Mouse (Mus musculus) spleen, adult 12 weeks (tissue): ENCODE data around the gene Scml4.

Experiments
- DNase-seq: peaks from one replicate; pipeline ENCODE4 v3.0.0; 2022; ENCODE audit warnings: low spot score

Gene Scml4

DNA sequence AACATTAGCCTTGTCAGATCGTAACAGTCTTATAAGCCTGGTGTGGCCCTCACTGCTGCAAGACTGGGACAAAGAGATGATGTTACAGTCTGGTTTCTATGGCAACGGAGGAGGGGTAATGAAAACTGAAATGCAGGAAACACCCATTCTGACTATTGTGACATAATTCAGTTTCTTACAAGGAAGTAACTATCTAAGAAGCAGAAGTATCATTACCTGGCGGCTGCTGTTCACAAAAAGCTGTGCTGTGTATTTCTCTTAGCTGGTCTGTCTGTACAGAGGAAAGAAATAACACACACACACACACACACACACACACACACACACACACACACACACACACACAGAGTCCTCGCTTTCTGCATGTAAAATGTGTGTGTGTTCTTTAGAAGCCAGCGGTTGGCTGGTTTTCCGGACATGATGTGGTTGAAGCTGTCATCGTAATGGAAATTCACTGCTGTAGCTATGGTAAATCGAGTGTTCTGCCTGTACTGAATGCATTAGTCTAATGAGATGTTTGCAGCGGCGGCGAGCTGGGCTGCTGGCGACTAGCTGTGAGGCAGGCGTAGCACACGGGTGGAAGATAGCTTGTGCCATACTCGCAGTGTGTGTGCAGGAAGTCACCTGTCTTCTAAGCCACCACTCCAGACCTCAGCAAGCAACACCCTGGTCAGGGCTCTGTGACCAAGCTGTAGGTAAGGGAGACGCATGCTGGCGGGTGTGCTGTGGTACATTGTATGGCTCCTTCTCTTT lies at the start of gene Scml4:
Gene Scml4, plus strand, starts transcription at position 212 of the 753 bp plus-strand sequence.
- DNase-seq = peak; percentile 48

DNA sequence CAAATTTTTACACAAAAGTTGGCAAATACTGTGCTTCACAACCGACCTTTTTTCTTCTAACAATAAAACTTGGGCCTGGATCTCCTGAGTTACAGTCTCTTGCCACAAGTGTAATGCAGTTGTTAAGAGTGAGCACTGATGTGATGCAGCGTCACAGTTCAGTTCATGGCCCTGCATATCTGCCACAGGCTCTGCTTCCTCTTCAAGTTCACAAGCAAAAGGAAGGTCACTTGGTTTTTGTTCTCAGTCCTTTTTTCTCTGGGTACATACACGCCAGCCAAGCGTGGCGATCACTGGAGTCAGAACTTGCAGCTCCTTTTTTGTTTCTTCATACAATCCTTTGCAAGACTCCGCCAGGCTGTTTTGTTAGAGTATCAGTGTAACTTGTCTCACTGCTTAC lies 34.2 kb upstream of the Scml4 start:
- no peak for DNase-seq

DNA sequence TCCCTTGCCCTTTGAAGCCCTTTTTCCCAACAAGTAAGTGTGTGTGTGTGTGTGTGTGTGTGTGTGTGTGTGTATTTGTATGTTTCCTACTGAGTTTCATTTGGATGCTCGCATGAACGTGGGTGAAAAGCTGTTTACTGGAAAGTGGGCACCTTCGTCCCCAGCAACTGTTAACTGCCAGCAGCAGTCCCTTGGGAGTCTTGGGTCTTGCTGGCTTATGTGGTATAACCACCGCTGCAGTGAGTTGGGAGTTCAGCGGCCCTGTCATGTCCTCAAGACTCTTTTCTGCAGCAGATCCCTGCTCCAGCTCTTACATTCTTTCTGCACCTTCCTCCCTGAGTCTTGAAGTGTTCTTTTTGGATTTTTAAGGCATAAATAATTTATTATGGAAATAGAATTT lies 33.0 kb upstream of the Scml4 start:
- DNase-seq = no peak

DNA sequence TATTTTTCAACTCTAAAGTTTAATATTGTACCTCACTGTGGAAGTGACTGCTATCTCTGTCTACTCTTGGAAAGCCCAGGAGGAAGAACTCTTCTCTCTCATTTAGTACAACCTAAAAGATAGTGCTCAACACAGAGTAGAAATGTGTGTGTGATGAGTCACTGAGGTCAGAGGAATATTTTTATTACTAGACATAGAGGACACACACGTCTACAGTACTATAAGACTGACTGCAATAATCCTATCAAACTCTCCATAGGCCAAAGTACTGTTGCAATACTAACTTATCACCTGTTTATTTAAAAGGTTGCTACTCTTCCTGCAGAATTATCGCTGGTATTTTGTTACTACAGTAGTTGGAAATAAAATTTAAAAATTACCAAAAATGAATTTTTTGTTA lies 30.2 kb upstream of the Scml4 start:
- DNase-seq = no peak

DNA sequence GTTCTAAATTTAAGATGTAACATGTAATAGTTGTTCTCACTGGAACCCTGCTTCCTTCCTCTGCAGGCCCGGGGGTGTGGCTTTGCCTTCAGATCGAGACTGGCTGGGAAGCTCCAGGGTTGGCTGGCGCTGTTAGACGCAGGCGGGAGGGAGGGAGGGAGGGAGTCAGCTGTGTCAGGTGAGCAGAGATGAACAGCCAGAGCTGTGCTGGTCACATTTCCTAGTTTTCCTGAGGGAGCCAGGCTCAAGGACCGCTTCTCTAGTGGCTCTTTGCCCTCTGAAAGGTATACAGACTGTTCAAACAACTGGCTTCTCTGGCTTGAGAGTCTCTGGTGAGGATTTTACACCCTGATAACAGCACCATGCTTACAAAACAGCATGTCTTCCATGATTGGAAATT lies 29.8 kb upstream of the Scml4 start:
- no peak for DNase-seq

DNA sequence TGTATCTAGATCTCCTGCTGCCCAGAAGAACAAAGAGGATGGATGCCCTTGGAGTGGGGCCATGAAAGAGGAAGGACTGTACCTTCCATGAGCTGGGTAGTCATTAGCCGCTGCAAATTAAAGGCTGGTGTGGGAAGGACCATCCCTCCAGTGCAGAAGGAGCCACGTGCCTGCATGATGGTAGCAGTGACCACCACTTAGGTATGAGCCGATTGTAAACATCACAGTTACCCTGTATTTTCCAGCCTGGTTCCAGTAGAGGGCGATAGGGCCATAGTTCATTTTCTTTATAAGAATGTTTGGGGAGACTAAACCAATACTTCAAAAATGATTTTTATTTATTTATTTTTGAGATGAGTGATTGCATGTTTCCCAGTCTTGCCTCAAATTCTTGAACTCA lies 27.5 kb upstream of the Scml4 start:
- no peak for DNase-seq

DNA sequence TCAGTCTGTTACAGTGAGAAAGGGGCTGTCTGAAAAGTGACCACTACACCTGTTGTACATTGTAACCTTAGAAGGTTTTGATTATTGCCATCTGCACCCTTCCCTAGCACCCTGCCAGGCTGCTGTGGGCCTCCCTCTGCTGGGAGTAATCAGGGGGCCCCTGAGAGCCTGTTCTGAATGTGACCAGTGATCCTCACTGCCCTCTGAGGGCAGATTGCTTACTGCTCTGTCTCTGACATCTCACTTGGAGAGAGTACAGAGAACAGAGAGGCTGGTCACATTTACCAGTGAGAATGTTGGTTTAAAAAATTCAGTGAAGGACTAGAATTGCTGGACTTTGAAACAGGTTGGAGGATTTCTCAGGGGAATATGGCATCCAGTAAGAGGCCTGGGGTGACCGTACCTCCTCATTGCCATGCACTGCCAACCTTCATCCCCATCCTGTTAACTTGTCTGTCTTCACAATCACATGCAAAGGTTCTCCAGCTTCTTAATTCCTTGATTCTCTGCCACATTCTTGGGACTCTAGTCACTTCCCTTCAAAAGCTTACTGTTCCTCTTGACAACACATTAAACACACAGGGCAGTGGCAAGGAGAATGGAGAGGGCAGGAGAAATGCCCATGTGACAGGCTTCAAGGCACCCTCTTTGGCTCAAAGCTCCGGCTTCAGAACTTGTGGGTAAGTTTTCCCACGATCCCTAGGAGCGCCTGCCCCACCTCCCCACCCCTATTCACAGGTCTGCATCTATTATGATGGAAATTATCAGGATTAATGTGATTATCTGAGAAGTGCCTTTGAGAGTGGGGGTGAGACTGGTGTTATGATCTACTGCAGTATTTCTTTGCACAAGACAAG lies 26.1 kb upstream of the Scml4 start:
- DNase-seq = no peak

DNA sequence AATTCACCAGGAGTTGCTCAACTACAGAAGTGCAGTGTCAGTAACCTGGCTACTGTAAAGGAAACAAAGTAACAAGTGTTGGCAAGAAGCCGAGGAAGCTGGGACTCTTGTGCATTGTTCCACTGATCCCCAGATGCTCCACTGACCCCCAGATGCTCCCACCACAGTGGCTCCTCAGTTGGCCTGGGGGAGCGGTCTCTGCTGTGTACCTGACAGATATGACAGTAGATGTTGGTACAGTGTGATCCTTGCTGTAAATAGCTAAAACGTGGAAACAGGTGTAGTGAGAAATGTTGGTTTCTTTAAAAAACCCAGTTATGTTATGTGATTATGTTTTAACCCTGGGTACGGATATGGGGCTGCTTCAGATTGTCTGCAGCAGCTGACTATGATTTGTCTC lies 22.1 kb upstream of the Scml4 start:
- DNase-seq = no peak

DNA sequence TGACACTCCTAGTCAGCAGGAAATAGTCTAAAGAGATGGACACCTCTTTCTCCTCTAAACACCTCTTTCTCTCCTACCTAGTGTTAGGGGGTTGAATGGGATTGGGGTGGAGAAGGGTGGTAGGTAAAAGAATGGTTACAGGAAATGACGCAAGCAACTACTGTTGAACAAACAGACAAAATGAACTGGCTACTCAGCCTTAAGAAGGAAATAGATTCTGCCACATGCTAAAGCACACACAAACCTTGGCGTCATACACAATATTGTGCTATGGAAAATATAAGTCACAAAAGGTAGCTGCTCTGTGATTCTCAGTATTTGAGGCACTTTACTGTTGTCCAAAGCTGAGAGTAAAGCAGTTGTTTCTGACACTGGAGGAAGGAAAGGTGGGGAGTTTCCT lies 21.4 kb upstream of the Scml4 start:
- no peak for DNase-seq

DNA sequence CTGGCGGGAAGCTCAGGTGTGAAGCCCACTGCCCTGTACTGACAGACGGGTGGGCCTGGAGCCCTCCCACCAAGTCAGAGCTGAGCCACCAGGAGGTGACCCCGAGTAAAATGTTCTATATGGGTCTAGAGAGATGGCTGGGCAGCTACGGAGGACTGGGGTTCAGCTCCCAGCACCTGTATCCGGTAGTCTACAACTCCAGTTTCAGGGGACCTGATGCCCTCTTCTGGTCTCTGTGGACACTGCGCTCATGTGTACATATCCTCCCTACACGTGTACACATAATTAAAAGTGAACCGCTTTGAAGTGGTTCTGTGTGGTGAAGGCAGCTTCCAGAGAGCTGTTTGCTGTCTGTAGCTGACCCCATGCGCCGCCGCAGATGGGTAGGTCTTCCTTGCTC lies 20.1 kb upstream of the Scml4 start:
- DNase-seq = no peak

DNA sequence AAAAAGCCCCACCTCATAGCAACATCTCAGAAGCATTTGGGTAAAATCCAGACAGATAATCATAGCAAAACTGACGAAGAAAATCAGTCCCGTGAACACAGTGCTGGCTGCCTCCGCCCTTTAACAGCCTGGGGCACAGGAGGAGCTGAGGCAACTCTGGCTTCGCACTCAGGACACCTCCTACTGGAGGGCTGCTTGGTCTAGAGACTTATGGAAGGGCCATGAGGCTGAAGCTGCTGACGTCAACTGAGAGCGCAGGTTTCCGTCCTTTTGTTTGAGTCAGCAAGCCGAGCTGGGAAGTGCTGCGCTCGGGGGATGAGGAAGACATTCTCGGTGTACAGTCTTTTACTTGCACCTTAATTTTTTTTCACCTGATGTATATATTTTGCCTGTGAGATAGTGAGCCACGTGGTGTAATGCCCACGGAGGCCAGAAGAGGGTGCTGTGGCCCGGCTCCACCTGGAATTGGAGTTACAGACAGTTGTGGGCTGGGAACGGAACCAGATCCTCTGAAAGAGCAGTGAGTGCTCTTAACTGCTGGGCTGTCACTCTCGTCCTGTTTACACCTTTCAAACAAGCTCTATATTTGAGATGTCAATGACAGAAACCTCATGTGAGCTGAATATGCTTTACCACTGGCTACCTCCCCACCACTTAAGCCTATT lies 18.5 kb upstream of the Scml4 start:
- no peak for DNase-seq

DNA sequence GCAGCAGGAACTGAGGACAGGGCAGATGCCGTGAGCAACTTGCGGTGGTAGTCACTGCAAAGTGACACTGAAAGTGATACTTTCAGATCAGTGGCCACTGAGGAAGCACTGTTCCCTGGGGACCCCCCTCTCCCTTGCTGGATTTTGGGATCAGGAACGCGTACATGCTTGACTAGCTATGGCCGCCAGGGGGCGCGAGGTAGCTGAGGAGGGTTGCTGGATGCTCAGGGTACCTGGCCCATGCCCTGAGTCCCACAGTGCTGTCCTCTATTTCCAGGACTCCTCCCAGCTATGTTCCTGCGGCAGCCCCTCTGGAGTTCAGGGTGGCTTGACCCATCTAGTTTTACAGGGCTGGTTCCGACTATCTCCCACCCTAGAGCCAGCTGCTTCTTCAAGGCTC lies 17.8 kb upstream of the Scml4 start:
- DNase-seq = peak; percentile 52

DNA sequence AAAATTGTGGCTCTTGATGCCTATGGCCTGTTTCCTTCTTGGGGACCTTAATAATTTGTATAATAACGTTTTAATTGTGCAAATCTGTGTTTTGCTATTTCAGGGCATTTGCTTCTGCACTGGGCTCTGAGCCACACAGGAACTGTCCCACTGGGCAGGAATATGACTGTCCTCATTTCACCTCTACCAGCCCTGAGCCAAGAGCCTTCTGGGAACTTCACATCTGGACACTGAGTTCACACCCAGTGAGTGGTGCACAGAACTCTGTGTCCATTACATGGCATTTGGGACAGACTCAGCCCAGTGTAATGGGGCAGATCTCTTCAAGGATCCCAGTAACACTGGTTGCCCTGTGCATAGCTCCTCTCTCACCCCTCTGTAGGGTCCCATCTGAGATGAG lies 16.8 kb upstream of the Scml4 start:
- no peak for DNase-seq

DNA sequence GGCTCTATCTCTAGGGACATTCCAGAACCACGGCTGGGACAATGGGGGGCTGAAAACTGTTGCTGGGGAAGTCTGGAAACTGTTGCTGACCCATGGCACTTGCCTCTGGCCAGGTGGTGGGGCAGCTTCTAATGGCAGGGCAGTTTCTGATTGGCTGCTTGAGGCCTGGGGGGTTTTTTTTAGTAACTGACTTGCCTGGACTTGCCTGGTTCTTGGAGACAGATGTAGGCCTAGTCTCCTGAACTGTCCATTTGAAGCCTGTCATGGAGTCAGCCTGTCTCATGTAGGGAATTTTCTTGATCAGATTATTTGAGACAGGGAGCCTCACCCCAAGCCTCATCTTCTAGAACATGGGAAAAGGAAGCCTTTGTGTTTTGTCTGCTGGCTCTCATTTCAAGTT lies 14.7 kb upstream of the Scml4 start:
- no peak for DNase-seq

DNA sequence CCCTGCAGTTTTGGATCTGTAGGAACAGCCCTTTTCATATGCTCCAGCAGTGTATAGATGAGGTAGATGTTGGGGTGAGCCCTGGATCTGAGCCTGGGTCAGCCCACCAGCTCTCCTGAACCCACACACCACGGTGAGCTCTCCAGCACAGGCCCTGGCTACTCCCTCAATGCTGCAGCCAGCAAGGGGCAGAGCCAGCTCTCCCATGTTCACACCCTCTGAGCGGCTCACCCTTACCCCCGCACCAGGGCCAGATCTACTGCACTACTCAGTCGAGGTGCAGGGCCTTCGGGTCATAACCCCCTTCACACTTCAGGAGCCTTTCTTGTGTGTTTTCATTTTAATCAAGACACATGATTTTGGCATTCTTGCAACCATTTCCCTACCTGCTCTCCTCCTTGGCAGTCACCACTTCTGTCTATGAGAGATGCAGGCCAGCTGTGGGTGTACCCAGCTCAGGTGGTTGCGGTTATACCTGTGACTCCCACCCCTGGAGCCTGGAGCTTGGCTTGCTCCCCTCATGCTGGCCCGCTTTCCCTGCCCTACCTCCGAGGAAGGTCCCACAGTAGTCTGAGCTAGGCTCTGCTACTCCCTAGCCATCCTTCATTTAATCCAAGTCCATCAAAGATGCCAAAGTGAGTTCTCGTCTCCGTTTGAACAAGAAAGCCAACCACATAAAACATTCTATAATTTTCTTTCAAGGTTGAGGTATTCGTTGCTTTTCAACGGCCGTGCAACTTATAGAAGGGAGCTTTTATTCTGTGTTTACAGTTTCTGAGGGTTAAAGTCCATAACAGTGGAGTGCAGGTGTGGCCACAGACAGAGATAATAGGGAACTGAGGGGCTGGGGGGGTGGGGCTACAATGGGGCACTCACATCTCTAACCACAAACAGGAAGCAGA lies 11.7 kb upstream of the Scml4 start:
- no peak for DNase-seq

DNA sequence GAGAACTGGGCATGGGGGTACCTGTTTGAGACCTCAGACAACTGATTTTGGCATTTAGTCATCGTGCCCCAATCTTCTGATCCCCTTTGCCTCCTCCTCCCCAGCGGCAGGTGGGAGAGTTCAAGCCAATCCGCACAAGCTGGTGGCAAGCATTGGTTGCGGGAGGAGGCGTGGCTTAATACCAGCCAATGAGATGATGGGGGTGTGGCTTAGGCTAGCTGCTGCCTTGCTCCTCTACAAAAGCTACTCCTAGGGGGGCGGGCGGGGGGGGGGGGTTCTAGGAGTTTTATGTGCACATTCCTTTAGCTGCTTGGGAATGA lies 11.1 kb upstream of the Scml4 start:
- DNase-seq = no peak

DNA sequence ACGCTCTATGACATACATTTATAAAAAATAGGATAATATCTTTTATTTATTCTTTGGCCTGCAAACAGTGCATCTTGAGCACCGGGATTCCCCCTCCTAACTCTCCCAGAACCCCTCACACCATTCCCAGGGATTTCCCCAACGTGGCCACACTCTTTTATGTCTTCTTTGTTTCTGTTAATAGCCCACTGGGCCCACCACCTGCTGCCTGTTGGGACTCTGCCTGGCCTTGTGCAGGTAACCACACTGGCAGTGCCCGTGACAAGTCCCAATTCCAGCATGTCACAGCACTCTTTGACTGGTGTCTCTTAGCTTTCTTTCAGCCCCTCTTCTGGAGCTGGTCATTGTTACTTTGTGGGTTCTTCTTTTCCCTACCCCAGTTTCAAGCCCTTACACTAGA lies 5.3 kb upstream of the Scml4 start:
- DNase-seq = no peak

DNA sequence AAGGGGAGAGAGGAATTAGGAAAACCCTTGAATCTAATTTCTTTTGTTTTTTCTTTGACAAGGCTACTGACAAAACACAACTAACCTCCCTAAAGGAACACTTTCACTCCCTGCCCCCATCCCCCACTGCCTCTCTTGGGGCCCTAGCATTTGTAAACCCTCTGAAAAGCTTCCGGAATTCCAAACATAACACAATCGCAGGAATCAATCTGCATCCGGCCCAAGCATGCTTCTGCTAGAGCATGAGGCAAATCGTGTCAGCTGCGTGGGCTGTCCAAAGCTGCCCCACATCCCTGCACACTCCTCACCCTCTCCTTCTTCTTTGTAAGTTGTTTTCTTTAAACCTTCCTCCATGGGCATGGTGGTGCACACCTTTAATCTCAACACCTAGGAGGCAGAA lies 4.9 kb upstream of the Scml4 start:
- no peak for DNase-seq

DNA sequence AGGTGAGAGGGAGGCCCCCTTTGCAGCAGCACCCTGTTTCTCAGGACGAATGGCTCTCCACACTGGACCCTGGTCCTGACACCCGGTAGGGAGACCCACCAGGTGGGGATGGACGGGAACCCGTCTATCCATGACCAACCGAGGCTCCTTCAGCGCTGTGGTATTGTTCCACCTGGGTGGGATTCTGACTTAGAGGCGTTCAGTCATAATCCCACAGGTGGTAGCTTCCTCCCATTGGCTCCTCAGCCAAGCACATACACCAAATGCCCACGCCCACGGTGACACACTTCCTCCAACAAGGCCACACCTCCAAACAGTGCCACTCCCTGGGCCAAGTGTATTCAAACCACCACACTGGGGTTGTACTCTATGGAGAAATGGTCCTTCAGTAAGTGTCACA lies 3.6 kb upstream of the Scml4 start:
- no peak for DNase-seq

DNA sequence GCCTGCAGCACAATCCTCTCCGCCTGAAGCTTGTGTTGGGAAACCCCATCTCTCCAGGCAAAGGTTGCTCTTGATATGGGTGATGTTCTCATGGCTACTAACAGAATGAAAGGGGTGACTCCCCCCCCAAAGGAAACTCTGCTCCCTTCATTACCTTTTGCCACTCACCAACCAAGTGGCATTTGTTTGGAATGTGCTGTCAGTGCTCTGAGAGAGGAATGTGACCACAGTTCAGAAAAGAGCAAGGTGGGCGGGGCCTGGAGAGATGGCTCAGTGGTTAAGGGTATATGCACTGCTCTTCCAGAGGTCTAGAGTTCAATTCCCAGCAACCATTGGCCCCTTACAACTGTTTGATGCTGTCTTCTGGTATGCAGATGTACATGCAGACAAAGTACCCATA lies 3.1 kb upstream of the Scml4 start:
- no peak for DNase-seq

DNA sequence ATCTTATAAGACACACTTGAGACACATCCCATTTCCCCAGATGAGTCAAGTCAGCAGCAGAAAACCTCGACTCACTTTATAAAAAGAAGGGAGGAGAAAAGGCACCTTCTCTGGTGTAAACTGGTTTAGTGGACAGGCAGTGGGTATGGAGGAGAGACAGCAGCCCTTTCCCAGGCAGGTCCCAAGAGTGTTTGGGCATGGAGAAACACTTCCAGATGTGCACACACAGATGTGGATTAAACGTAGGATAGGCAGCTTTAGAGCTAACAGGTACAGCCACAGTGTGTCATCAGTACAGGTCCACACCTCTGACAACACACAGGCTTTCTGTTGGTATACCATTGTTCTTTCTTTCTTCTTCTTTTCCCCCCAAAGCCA lies 400 bp upstream of the Scml4 start:
- DNase-seq = no peak

DNA sequence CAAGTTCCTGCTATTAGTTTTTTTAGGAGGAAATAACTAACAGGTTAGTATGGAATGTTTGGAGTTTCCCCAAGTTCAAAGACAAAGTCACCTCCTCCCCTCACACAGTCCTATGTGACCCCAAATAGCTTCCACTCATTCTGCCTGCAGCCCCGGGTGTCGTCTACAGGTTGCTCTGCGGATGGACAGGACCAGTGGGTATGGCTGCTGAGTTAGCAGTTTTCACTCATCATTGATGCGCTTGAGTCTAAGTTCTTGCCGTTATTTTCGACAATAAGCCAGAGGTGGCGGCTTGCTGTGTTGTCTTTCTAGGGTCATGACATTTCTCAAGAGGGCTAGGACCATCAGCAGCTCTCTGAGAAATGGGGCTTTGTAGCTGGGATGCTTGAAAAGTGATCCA lies 1.3 kb downstream of the Scml4 start:
- DNase-seq = no peak
